Mouse (Mus musculus) adrenal gland, adult 10 weeks (tissue): ENCODE results near the gene Rcc1l. TPM values are rescaled to one million over a fixed set of nuclear protein-coding genes. Genes with fewer than 3 reads are reported as not detected.

Source experiments
- polyA plus RNA-seq: library from polyadenylated mRNA; stranded (reverse); fragments of 350-450 nt; fragmentation: Illumina TruSeq; extraction: RNeasy Lipid Tissue Mini Kit (QIAGEN cat#74804); gene quantifications from one replicate; pipeline ENCODE4 v1.2.3, GENCODE M21; 2014; ENCODE audit warnings: low read depth, low replicate concordance

Gene Rcc1l
- polyA plus RNA-seq, result 1.7 TPM

DNA sequence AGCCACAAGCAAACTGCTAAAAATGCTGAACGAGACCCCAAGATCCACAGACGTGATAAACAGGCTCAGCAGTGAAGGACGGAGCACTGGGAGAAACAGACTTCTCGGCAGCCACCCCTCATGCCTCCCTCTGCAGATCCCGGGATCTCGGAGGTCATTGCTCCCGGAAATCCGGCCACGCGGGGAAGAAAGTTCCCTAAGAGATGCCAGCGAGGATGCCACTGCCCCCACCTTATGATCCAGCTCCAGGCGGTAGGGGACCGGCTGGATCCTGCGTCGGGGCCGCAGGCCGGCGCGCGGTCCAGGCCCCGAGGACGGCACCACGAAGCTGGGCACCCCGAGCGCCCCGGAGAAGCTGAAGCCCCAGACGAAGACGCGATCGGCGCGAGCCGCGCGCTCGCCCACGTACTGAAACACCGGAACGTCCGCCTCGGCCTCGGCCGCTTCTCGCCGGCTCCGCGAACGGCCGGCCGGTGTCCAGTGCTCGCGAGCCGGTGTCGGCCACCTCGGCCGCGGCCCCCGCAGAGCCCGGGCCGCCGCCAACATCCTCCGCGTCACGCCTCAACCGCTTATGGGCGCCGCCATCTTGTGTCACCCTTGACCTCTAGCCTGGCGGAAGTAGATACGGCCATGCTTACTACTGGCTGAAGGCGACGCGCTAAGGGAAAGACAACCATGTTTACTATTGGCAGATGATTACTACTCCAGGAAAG lies at the start of gene Rcc1l:
Gene Rcc1l, minus strand, starts transcription at position 606 of the 713 bp plus-strand sequence.

DNA sequence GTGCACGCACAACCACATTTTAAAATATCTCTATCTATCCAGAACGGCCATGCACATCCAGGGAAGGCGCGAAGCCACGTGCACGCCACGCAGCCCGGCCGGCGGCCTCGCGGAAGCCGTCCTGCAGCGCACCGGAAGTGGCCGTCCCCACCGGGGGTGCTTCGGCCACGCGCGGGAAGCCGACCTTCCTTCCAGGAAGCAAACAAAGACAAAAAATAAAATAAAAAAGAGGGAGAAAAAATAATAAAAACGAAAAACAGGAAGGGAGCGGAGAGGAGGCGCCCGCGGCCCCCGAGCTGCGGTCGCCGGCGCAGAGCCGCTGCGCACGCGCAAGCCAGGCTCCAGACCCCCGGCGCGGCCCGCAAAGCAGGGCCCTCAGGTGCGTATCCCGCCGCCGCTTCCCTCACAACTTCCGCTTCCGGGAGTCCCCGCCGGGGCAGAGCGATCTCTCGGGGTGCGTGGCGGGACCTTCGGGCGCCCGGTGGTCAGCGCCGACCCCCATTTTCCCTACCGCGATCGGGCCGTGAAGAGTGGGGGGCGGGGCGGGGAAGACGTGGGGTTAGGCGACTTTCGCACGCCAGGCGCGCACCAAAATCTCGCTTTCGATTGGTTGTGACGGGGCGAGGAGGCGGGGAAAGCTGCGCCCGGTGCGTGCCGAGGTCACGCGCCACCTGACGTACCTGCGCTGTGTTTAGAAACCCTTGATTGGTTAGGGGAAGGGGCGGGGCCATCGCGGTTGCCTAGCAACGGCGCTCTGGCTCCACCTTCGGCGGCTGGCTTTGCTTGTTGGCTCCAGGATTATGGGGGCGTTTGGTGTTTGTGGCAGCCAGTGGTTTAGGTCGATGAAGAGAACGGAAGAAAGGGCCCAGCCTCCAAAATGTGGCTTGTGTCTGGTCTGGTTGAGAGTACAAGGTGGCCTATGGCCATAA lies 7.6 kb upstream of the Rcc1l start, which contains the start of gene Gtf2ird2:
Gene Gtf2ird2, plus strand, starts transcription at position 140 of the 929 bp plus-strand sequence.

GRCm38 (mm10) chr5:134099496-134100211 lies 76.9 kb downstream of the Rcc1l start, which contains the start of gene Castor2:
Castor2 (plus strand) TSS chr5:134099711.

Other genes starting within 250 kb of the Rcc1l start
- gene Castor2, start 77.1 kb downstream of the Rcc1l start, polyA plus RNA-seq, result 4.3 TPM
- gene Gtf2ird2, start 7.2 kb upstream of the Rcc1l start, polyA plus RNA-seq, result 2.5 TPM
- 3.7 TPM for gene Ncf1, start 52.9 kb upstream of the Rcc1l start, polyA plus RNA-seq
- 124 TPM for gene Gtf2i, start 138.0 kb upstream of the Rcc1l start, polyA plus RNA-seq